Mouse (Mus musculus) urinary bladder, adult 18-20 months (tissue): ENCODE measurements around the gene Vdac1.

Source experiments
- DNase-seq, 2 experiments: peaks; one replicate each; pipeline ENCODE4 v3.0.0; 2022; ENCODE audit warnings: low spot score in 2 of 2, mixed read lengths in 2 of 2

Gene Vdac1

DNA sequence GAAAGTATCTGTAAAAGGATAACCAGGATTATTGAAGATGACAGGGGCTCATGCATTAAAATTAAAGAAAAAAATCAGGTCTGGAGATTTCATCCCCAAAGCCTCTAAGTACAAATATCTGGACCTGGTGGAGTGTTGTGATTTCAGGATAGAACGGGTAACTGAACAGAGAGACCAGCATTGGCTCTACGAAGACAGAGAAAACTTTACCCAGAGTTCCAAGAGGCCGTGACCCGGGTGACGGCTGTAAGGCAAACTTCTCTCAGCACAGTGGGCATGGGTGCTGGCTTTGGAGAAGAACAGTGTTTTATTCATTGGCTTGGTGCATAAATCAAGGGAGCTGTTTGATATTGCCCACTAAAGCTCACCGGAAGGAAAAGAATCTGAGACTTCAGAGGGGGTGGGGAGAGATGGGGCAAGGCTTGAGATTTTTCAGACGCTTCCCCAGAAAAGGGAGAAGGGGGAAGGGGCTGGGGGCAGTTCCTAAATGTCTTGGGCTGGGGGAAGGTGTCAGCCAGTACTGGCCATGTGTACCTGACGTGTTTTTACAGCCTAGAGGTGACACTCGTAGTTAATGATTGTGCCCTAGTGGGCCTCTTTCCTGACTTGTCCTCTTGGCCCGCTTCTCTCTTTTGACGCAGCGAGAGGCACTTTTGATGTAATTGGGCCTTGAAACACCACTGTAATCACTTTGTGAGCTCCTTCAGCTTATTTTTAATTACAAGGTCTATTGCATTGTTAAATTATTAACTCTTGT lies 59.8 kb downstream of the Vdac1 start:
- no peak for DNase-seq

GRCm38 (mm10) chr11:52421053-52421778 lies 60.6 kb downstream of the Vdac1 start:
- peak; percentile 6 to 28 for DNase-seq

DNA sequence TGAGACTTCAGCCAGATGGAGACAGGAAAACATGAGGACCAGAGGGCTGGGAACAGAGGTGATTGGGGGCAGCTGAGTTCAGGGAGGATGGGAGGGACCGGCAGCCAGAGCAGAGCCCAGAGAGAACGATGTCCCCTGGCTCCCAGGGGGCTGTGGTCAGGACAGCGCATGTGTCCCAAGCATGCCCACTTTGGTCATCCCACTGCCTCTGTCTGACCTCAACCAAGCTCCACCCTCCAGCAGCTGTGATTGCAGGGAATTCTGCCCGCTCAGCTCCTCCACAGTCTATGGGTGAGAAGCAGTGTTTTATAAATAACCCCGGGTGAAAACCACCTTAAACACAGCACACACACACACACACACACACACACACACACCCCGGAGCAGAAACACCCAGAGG lies 68.8 kb downstream of the Vdac1 start:
- DNase-seq = no peak

GRCm38 (mm10) chr11:52431594-52431993 lies 70.9 kb downstream of the Vdac1 start:
- no peak for DNase-seq

- DNase-seq = no peak
These were observed 71.5 kb downstream of the Vdac1 start for GRCm38 (mm10) chr11:52432148-52432547.

GRCm38 (mm10) chr11:52433076-52433796 lies 72.6 kb downstream of the Vdac1 start:
- DNase-seq = no peak

DNA sequence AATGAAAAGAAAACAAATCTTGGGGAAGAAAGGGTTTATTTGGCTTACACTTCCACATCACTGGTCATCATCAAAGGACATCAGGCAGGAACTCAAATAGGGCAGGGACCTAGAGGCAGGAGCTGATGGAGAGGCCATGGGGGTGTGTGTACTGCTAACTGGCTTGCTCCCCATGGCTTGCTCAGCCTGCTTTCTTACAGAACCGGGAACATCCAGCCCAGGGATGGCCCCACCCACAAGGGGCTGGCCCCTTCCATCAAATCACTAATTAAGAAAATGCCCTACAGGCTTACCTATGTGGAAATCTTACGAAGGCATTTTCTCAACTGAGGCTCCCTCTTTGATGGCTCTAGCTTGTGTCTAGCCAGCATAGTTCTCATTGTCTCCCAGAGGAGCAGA lies 73.1 kb downstream of the Vdac1 start:
- no peak for DNase-seq

- no peak for DNase-seq
These were observed 74.8 kb downstream of the Vdac1 start for GRCm38 (mm10) chr11:52435466-52435865.

GRCm38 (mm10) chr11:52437123-52437522 lies 76.5 kb downstream of the Vdac1 start:
- no peak for DNase-seq
